Mouse (Mus musculus): ENCODE results near the gene Nbea. TPM values are rescaled to one million over a fixed set of nuclear protein-coding genes. Genes with fewer than 3 reads are reported as not detected.

The Nbea gene
- polyA plus RNA-seq, 1 experiment from 2014 or later, result 36.8 TPM

- Histone ChIP-seq H3K27ac (no peak overlapping the region), H3K36me3 (ENCODE audit: poor library complexity, severe bottlenecking) (peaks cover 6% of the 10 kb centered on the region), H3K4me2 (no peak overlapping the region), H3K9me3 (replicated peaks) (no peaks in the 10 kb centered on the region), H3K9ac (no peak overlapping the region), H3K4me1 (no peaks in the 10 kb centered on the region; the same call in 1 of the 2 replicates), H3K4me3 (no peak overlapping the region), H3K27me3 (no peaks in the 10 kb centered on the region)
- no peak for ATAC-seq
- 89% methylated on average over 6 of the region's 6 CpGs for WGBS
These were observed 366.7 kb downstream of the Nbea start for GRCm38 (mm10) chr3:55816638-55817375.

- 76% methylated on average over 5 of the region's 5 CpGs for WGBS
- H3K9ac ChIP-seq, result no peak overlapping the region
These were observed 367.4 kb downstream of the Nbea start for GRCm38 (mm10) chr3:55816096-55816495.

GRCm38 (mm10) chr3:55814993-55815625 is 368.4 kb downstream of the Nbea start:
- H3K9ac ChIP-seq, result no peak overlapping the region
- H3K27me3 ChIP-seq, result no peaks in the 10 kb centered on the region
- 63% methylated on average over 5 of the region's 5 CpGs for WGBS
- no peak for ATAC-seq
- H3K4me2 ChIP-seq, result no peak overlapping the region
- peaks cover 6% of the 10 kb centered on the region for H3K36me3 ChIP-seq (ENCODE audit: poor library complexity, severe bottlenecking)
- no peak overlapping the region for H3K4me3 ChIP-seq
- H3K9me3 ChIP-seq (replicated peaks), result no peaks in the 10 kb centered on the region
- H3K27ac ChIP-seq, result no peak overlapping the region
- no peaks in the 10 kb centered on the region; the same call in 1 of the 2 replicates for H3K4me1 ChIP-seq

More at GRCm38 (mm10) chr3:55816096-55816495, 367.4 kb downstream of the Nbea start:
- no peak for ATAC-seq
- H3K27me3 ChIP-seq, result no peaks in the 10 kb centered on the region
- no peak overlapping the region for H3K27ac ChIP-seq
- peaks cover 6% of the 10 kb centered on the region for H3K36me3 ChIP-seq (ENCODE audit: poor library complexity, severe bottlenecking)
- no peaks in the 10 kb centered on the region; the same call in 1 of the 2 replicates for H3K4me1 ChIP-seq
- no peak overlapping the region for H3K4me3 ChIP-seq
- H3K4me2 ChIP-seq, result no peak overlapping the region
- H3K9me3 ChIP-seq (replicated peaks), result no peaks in the 10 kb centered on the region

- H3K27ac ChIP-seq, result no peak overlapping the region
These were observed 388.7 kb downstream of the Nbea start for GRCm38 (mm10) chr3:55794768-55795167.

GRCm38 (mm10) chr3:55793842-55794575 is 389.5 kb downstream of the Nbea start:
- H3K4me3 ChIP-seq, result no peak overlapping the region
- H3K27me3 ChIP-seq, result peaks cover 20% of the 10 kb centered on the region
- H3K9ac ChIP-seq, result no peak overlapping the region
- ATAC-seq, result no peak
- no peak overlapping the region for H3K4me2 ChIP-seq
- 57% methylated on average over 7 of the region's 7 CpGs for WGBS
- no peaks in the 10 kb centered on the region for H3K4me1 ChIP-seq
- 0 out of 2 replicates have a peak, but pooled peaks cover 4% of the 10 kb centered on the region for H3K36me3 ChIP-seq (ENCODE audit: poor library complexity, severe bottlenecking)
- no peak overlapping the region for H3K27ac ChIP-seq
- no peaks in the 10 kb centered on the region for H3K9me3 ChIP-seq (replicated peaks)

More at GRCm38 (mm10) chr3:55794768-55795167, 388.7 kb downstream of the Nbea start:
- no peak overlapping the region for H3K4me3 ChIP-seq
- ATAC-seq, result no peak
- H3K27me3 ChIP-seq, result peaks cover 13% of the 10 kb centered on the region
- H3K9ac ChIP-seq, result no peak overlapping the region
- 76% methylated on average over 2 of the region's 2 CpGs for WGBS
- H3K9me3 ChIP-seq (replicated peaks), result no peaks in the 10 kb centered on the region
- H3K4me2 ChIP-seq, result no peak overlapping the region
- no peaks in the 10 kb centered on the region for H3K4me1 ChIP-seq
- 0 out of 2 replicates have a peak, but pooled peaks cover 4% of the 10 kb centered on the region for H3K36me3 ChIP-seq (ENCODE audit: poor library complexity, severe bottlenecking)

- Histone ChIP-seq H3K4me1 (peaks cover 7% of the 10 kb centered on the region), H3K4me2 (no peak overlapping the region), H3K4me3 (no peak overlapping the region), H3K27ac (no peak overlapping the region), H3K9me3 (replicated peaks) (no peaks in the 10 kb centered on the region), H3K27me3 (peaks cover 33% of the 10 kb centered on the region), H3K36me3 (ENCODE audit: poor library complexity, severe bottlenecking) (0 out of 2 replicates have a peak, but pooled peaks cover 4% of the 10 kb centered on the region), H3K9ac (no peak overlapping the region)
- 82% methylated on average over 5 of the region's 5 CpGs for WGBS
- ATAC-seq, result no peak
These were observed 391.2 kb downstream of the Nbea start for GRCm38 (mm10) chr3:55792251-55792650.

- no peak for ATAC-seq
- Histone ChIP-seq H3K27ac (no peak overlapping the region), H3K4me1 (peaks cover 9% of the 10 kb centered on the region)
These were observed 392.9 kb downstream of the Nbea start for GRCm38 (mm10) chr3:55790609-55791008.

GRCm38 (mm10) chr3:55789856-55790255 is 393.6 kb downstream of the Nbea start:
- 21% methylated on average over 2 of the region's 2 CpGs for WGBS
- H3K9me3 ChIP-seq (replicated peaks), result no peaks in the 10 kb centered on the region
- H3K4me3 ChIP-seq, result no peak overlapping the region
- H3K4me2 ChIP-seq, result no peak overlapping the region
- H3K27ac ChIP-seq, result no peak overlapping the region
- ATAC-seq, result no peak
- H3K4me1 ChIP-seq, result peaks cover 9% of the 10 kb centered on the region
- H3K36me3 ChIP-seq (ENCODE audit: poor library complexity, severe bottlenecking), result 0 out of 2 replicates have a peak, but pooled peaks cover 4% of the 10 kb centered on the region
- H3K27me3 ChIP-seq, result peaks cover 51% of the 10 kb centered on the region
- no peak overlapping the region for H3K9ac ChIP-seq

More at GRCm38 (mm10) chr3:55790609-55791008, 392.9 kb downstream of the Nbea start:
- Histone ChIP-seq H3K27me3 (peaks cover 47% of the 10 kb centered on the region), H3K9ac (no peak overlapping the region), H3K4me3 (no peak overlapping the region), H3K36me3 (ENCODE audit: poor library complexity, severe bottlenecking) (0 out of 2 replicates have a peak, but pooled peaks cover 4% of the 10 kb centered on the region), H3K4me2 (no peak overlapping the region), H3K9me3 (replicated peaks) (no peaks in the 10 kb centered on the region)
- WGBS, result 82% methylated on average over 4 of the region's 4 CpGs

GRCm38 (mm10) chr3:55788621-55789201 is 394.8 kb downstream of the Nbea start:
- no peak overlapping the region for H3K4me2 ChIP-seq
- H3K9me3 ChIP-seq (replicated peaks), result no peaks in the 10 kb centered on the region
- no peak for ATAC-seq
- peaks cover 10% of the 10 kb centered on the region for H3K4me1 ChIP-seq
- WGBS, result 10% methylated on average over 5 of the region's 5 CpGs
- no peak overlapping the region for H3K4me3 ChIP-seq
- H3K27me3 ChIP-seq, result peaks cover 58% of the 10 kb centered on the region
- no peak overlapping the region for H3K27ac ChIP-seq
- H3K36me3 ChIP-seq (ENCODE audit: poor library complexity, severe bottlenecking), result 0 out of 2 replicates have a peak, but pooled peaks cover 4% of the 10 kb centered on the region
- H3K9ac ChIP-seq, result no peak overlapping the region

- H3K4me2 ChIP-seq, result peak overlapping the region; percentile 64
- no peaks in the 10 kb centered on the region for H3K9me3 ChIP-seq (replicated peaks)
- peaks cover 64% of the 10 kb centered on the region for H3K27me3 ChIP-seq
- no peak for ATAC-seq
- H3K9ac ChIP-seq, result no peak overlapping the region
- 0 out of 2 replicates have a peak, but pooled peaks cover 2% of the 10 kb centered on the region for H3K36me3 ChIP-seq (ENCODE audit: poor library complexity, severe bottlenecking)
- 4% methylated on average over 4 of the region's 4 CpGs for WGBS
- no peak overlapping the region for H3K4me3 ChIP-seq
- H3K4me1 ChIP-seq, result peaks cover 15% of the 10 kb centered on the region
- no peak overlapping the region for H3K27ac ChIP-seq
These were observed 395.3 kb downstream of the Nbea start for GRCm38 (mm10) chr3:55788214-55788586.

GRCm38 (mm10) chr3:55787487-55788213 is 395.9 kb downstream of the Nbea start:
- Histone ChIP-seq H3K4me2 (peak overlapping the region; percentile 64), H3K9ac (peak overlapping the region; percentile 67), H3K9me3 (replicated peaks) (no peaks in the 10 kb centered on the region), H3K4me3 (peak overlapping the region; percentile 40), H3K4me1 (peaks cover 21% of the 10 kb centered on the region), H3K27ac (peak overlapping the region; percentile 44; the same call in 1 of the 2 replicates), H3K36me3 (ENCODE audit: poor library complexity, severe bottlenecking) (no peaks in the 10 kb centered on the region), H3K27me3 (peaks cover 69% of the 10 kb centered on the region)
- 0 out of 2 replicates have a peak, but pooled peaks have one; percentile 50 for ATAC-seq
- under 1% methylated on average over 52 of the region's 54 CpGs for WGBS
